Mouse (Mus musculus): ENCODE measurements around the gene Creld2.
"Not testable (repeated sequence)": the region's sequence is repeated elsewhere in the genome, so short reads cannot be mapped to it uniquely, and the experiment has no call there.

Gene Creld2

DNA sequence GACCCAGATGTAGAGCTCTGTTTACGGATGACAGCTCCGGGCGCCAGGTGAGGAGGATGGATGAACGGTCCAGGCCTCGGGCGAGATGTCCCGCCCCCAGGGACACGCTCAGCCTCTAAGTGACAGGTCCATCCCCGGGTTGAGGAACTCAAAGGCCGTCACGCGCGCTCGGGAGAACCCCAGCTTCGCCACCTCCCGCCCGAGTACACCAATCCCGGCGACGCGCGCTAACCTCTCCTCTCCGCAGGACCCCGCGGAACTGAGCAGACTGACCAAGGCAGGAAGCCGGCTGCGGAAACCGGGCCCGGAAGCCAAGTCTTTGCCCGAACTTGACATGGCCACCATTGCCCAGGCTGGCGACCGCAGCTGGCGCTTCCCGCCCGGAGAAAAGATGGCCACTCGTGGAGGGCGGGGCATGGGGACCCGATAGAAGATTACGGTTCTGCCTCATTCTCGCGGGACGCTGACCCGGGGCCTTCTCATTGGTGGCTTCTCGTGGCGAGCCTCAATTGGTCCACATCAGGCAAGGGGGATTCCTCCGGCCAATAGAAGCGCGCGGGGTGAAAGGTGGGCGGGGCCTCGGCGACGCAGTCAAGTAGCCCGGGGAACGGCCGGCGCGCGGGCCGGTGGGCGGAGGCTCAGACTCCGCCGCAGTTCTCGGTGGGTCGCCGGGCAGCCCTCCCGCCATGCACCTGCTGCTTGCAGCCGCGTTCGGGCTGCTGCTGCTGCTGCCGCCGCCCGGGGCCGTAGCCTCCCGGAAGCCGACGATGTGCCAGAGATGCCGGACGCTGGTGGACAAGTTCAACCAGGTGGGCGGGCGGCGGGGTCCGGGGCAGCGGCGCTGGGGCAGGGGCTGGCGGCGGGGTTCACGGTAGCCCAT is at the start of gene Creld2, which contains the start of gene Alg12:
Gene Creld2, plus strand, starts transcription at position 621 of the 880 bp plus-strand sequence.
Gene Alg12, minus strand, starts transcription at position 293 of the 880 bp plus-strand sequence.
- DNase-seq = peak; percentile 99

DNA sequence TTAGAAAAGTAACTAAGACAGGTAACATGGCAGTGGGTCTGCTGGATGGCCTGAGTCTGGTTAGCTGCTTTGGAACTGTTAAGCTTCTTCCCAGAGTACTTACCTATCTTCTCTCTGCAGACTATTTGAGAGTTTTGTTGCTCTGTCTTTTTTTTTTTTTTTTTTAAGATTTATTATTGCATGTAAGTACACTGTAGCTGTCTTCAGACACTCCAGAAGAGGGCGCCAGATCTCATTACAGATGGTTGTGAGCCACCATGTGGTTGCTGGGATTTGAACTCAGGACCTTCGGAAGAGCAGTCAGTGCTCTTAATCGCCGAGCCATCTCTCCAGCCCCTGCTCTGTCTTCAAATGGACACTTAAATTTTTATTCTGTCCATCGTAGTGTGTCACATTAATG is 44.8 kb upstream of the Creld2 start:
- DNase-seq = not testable (repeated sequence)

DNA sequence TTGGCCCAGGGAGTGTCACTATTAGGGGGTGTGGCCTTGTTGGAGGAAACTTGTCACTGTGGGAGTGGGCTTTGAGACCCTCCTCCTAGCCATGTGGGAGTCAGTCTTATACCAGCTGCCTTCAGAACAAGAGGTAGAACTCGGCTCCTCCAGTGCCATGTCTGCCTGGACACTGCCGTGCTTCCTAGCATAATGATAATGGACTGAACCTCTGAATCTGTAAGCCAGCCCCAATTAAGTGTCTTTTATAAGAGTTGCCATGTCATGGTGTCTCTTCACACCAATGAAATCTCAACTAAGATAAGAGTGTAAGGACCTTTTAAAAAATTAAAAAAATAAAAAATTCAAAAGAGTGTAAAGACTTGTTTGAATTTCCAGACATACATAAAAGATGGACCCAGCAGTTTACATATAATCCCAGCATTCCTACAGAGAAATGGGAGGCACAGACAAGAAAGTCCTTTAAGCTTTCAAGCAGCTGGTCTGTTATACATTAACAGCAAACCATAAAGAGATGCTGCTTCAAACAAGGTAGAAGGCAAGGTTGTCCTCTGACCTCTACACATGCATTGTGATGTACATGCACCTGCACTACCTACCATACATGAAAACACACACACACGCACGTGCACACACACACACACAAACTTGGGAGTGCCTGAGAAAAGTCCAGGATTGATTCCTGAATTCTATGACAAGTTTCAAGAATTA is 27.2 kb upstream of the Creld2 start:
- no peak for DNase-seq

DNA sequence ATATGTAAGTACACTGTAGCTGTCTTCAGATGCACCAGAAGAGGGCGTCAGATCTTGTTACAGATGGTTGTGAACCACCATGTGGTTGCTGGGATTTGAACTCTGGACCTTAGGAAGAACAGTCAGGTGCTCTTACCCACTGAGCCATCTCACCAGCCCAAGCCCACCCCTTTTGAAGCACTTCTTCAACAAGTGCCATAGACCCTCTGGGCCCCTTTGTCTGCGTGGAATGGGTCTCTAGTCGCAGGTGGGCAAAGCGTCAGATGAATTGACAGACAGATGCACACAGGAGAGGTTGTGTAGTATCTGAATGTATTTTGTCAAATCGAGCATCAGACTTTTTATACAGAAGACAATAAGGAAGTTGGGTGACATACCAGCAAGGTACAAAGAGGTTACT is 24.7 kb upstream of the Creld2 start:
- DNase-seq = not testable (repeated sequence)

DNA sequence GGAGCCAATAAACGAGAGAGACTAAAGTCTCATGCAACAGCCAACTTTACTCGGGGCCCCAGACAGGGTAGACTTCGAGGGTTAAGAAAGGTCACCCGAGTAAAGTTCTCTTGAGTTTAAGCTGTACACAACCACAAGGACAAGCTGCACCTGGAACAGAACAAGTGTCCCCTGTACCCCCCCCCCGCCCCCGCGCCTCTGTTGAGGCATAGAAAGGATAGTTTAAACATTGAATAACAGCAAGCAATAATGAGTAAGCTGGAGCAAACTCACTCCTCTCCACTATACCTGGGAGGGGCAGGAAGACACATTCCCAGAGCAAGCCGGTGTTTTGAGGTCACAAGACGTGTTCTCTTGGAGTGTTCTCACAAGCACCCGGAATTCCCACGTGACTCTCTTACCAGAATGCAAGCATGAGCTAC is 19.5 kb upstream of the Creld2 start:
- DNase-seq = no peak

DNA sequence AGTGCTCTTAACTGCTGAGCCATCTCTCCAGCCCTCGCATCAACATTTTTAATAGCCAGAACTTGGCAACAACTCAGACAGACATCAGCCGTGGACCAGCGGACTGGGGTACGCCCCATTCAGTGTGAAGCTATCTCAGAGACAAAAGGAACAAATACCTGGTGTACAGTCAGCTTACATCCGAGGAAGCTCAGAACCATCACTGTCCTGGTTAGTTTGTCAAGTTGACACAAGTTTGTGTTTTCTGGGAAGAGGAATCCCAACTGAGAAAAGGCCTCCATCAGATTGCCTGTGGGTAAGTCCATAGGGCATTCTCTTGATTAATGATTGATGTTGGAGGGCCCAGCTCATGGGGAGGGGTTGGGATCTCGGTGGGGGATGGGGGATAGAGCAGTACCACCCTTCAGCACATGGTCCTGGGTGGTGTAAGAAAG is 18.5 kb upstream of the Creld2 start:
- DNase-seq = no peak

DNA sequence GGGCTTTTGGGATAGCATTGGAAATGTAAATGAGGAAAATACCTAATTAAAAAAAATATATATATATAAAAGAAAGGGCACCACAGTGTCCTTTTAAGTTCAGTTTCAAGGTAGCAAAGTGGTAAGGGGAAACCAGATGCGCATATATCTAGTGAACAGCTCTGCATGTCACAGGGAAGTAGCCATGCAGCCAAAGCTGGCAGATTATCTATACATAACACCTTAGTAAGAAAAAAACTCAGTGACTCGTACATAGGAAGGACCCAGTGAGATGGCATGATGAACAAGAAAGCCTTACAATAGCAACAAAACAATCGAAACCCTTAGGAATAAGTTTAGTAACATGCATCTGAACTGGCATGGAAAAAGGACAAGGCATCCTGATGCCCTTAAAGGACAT is 17.5 kb upstream of the Creld2 start:
- no peak for DNase-seq

DNA sequence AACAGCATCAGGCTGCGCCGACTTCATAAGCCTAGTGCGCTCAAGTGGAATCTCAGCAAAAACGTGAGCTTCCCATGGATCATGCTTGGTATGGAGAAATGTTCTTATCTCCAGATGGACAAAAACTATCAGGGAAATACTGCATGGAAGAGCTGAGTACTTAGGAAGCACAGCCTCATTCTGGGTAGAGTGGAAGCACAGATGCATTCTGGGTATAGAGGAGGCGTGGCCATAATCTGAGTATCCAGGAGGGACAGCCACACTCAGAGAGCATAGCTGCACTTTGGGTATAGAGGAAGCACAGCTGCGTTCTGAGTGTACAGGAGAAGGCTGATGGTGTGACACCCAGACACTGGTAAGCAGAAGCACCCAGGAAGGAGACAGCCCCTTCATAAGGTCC is 17.1 kb upstream of the Creld2 start:
- DNase-seq = no peak

DNA sequence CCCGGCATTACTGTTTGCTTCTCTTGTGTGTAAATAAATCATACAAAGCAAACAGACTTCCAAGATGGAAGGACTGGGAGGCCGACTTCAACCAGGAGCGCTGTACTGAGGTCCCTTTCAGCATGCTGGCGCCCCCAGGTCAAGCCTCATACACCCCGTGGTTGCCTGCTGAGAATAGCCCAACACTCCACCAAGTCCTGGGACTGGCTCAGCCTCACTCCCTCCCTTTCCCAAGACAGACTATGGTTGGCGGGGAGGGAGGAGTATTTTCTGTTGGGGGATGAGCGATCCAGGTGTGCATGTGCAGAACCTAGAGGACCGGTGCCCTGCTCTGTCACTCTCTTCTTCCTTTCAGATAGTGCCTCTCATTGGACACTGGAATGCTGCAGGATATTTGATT is 11.3 kb upstream of the Creld2 start:
- no peak for DNase-seq

DNA sequence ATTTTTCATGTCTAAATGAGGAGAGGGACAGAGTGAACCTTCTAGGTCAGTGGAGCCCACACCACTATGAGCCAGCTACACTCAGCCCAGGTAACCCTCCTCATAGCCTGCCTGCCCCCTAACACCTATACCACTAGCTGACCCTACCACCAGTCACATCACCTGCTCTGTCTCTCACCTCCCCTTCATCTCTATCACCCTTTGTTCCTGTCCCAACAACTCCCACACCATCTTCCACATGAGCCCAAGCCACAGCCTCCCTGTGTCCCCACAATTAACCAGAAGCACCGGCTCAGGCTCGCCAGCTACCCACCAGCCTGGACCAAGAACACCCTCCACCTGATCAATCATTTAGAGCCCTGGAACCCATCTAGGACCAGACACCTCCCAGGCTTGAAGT is 9.1 kb upstream of the Creld2 start:
- DNase-seq = no peak

DNA sequence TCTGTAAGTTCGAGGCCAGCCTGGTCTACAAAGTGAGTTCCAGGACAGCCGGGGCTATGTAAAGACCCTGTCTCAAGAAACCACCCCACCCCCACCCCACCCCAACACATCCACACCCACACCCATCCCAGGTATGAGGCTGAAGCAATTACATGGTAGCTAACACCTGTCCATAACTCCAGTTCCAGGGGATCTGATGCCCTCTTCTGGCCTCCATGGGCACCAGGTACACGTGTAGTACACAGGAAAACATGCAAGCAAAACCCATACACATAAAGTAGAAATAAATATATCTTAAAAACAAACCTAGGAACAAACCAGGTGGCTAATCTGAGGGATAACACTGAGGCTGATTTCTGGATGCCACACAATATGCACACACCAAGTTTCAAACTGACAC is 6.2 kb upstream of the Creld2 start:
- DNase-seq = no peak

DNA sequence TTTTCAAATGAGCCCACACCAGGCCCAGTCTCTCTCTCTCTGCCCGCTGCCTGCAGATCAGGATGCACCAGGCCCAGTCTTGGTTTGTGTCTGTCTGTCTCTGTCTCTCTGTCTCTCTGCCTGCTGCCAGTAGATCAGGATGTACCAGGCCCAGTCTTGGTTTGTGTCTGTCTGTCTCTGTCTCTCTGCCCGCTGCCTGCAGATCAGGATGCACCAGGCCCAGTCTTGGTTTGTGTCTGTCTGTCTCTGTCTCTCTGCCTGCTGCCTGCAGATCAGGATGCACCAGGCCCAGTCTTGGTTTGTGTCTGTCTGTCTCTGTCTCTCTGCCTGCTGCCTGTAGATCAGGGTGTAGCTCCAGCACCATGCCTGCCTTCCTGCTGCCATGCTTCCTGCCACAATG is 5.6 kb upstream of the Creld2 start:
- DNase-seq = not testable (repeated sequence)

DNA sequence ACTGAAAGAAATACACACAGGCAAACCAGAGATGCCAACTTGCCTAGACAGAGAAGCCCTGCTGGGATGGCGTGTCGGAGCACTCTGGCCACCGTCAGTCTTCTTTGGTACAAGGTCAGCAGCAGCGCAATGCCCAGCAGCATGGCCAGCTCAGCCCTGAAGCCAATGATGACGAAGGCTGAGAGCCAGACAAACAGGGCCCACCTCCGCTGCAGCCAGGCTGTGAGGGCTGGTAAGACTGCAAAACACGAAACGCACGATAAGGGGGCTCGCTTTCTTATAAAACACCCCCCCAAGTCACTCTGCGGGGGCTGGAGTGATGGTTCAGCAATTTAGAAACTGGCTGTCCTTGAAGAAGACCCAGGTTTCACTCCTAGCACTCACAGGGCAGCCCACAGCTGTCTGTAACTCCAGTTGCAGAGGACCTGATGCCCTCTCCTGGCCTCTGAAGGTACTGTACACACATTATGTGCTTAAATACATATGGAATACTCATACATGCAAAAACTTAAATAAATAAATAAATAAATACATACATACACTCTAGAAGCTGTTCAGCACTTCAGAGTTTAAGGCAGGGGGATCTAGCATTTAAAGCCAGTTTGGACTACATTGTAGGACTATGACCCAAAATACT is 4.9 kb upstream of the Creld2 start:
- no peak for DNase-seq

DNA sequence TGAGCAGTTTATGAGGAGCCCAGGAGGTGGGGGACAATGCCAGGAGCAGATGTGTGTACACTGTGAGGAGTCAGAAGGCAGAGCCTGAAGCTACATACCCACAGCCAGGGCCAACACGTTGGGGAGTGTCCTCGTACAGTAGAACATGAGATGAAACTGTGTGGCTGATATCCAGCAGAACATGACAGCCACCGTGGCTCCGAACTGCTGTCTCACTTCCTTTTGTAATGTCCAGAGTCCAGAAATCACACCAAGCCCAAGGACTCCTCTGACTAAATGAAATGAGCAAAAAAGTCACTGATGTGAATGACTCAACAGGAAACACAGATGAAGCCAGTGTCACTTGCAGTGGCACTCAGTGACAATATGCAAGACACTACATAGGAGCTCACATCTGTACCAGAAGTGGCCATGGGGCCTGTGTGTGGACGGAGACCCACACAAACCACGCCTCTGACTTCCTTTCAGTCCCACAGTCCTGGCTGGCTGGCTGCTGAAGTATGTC is 4.2 kb upstream of the Creld2 start:
- no peak for DNase-seq

DNA sequence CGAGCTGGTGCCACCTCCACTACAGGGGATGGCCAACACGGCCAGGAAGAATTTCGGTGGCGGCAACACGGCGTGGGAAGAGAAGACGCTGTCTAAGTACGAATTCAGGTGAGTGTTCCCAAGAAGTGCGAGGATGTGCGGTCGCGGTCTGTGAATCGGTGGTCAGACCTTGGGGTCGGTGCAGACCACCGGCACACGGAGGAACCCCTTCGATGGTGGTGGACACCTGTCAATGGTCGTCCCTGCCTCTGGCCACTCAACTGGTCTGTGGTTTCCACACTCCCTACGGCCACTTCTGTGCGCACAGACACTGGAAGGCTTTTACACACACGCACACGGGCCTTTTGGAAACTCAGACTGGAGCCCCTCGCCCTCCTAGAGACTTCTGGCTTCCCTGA is 459 bp downstream of the Creld2 start:
- no peak for DNase-seq

DNA sequence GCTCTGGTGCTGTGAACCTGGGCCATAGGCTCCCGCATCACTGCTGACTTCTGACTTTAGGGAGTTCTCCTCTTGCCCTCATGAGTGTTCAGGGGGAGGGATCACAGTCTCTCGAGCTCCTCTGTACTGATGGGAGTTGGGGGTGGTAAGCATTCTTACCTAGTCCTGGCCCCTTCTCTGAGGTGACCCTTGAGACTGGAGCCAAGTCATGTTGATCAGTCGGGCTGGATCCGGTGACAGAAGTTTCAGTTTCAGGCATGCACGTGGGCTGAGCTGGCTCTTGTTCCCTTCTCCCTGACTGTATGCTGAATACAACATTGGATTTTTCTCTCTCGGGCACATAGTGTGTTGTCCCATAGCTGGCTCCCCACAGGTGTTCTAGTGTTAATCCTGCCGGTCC is 2.0 kb downstream of the Creld2 start:
- no peak for DNase-seq

DNA sequence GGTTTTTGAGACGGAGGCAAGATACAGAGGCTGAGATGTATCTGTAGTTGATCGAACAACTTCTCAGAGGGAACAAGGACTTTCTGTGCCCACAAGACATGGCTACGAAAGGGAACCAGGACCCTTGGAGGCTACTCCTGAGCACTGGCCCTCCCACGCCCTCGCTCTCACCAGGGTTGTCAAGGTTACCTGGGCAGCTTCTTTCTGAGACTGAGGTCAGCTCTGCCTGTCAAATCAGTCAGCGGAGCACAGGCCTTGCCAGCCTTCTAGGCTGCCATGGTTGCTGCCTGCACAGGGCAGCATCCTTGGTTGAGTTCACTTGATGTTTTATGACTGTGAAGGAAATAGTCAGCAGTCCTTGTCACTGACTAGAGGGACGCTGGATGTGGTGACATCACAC is 3.1 kb downstream of the Creld2 start:
- no peak for DNase-seq

DNA sequence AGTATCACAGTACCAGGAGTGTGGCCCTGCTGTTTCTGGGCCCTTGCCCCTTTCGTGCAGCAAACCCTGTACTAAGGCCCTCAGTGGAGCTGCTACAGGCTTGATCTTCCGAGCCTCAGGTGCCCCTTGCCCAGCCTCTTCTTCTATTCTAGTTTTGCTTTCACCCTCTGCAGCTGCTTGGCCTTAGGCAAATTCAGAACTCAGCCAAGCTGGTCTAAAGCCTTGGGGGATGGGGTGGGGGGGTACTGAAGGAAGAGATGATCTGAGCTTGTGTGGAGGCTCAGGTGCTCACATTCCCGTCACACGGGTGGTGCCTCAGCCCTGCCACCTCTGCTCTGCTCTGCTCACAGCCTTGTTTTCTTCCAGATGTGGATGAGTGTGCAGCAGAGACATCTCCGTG is 3.9 kb downstream of the Creld2 start:
- DNase-seq = no peak

DNA sequence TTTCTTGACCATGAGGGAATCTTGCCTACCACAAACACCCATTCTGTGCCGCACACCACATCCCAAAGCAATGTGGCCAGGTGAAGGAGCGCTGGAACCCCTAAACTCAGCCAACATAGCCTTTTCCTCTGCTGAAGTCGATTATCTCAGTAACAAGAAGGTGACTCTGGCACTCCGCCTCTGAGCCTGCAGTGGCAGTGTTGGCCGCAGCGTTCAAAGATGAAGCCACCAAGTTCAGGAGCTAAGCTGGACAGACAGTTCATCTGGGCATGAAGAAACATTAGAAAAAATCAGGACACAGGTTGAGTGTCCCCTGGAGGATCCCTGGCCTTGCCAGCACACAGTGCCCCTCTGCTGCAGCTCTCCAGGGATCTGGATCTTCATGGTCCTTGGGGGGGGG is 8.0 kb downstream of the Creld2 start:
- DNase-seq = no peak

DNA sequence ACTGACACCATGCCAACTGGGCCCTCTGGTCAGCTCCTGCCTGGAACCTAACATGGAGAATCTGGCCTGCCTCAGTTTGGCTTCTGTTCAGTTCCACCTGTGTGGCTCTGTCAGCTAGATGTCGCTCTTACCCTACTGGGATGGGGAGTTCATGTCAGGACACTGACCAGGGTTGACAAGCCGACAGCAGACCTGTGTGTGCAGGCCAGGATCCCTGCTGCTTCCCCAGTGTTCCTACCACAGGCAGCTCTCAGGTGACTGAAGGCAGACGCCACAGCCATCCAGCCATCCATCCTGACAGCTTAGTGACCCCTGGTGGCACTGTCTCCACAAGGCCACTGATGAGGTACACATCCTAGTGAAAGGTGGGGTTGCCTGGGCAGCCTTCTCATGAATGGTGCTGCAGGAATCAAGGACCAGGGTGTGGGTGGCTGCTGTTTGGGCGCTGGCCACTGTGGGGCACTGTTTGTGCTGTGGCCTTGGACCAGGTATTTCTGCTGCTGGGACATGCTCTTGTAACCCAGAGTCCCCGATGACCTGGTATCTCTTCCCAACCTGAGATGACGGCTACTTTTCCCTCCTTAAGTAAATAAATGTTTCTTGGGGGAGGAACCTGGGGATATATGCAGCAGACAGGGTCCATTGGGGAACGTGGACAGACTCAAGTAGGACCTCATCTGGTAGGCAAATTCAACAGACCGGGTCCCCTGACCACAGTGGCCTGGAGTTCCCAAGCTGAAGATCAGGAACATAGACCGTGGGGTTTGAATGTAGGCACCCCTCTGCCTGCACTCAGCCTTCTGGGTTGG is 8.7 kb downstream of the Creld2 start:
- DNase-seq = peak; percentile 65

DNA sequence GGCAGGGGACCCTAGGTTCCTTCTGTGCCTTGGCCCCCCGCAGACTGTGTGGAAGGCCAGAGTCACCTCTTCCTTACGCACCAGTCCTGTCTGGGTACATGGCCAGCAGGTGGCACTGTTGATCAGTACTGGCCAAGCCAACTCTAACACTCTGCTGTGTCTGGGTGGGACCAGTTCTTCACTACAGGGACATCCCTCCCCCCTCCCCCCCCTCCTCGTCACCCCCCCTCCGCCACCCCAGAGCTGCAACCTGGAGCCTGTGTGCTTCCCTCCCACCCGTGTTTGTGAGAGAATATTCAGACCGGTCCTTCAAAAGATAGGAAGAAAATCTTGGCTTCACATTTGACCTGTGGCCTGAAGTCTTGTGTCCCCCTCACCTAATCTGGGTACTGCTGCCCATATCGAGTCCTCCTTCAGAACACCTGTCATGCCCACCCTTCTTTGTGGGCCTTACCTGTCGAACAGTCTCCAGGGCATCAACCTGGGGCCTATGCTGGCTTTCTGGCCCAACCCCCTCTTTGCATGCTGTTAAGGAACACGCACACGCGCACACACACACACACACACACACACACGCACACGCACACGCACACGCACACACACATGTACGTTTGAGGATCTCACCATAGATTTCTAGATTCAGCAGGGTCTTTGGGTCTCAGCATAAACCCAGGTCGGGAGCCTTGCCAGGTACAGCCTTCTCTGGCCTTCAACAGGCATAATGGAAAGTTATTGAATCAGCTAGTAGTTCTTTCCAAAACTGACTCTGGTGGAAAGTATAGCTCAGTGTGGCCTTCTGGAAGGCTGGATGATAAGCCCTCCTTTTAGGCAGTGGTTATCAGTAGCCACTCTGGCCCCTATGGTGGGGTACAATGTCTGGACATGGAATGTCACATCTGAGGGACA is 9.6 kb downstream of the Creld2 start:
- peak; percentile 86 for DNase-seq

Data from thymus, postnatal 25 days (tissue).